Mouse (Mus musculus) lung, embryonic 15.5 days (tissue): ENCODE measurements around the gene Jhy. TPM values are rescaled to one million over a fixed set of nuclear protein-coding genes. Genes with fewer than 3 reads are reported as not detected.

Experiments used
- ATAC-seq: fragments of 200-750 bp; cut with Nextera tagmentation; 2 replicates; pipeline ENCODE4 v1.8.0; 2017; ENCODE audit warnings: moderate number of reproducible peaks, borderline replicate concordance; ENCODE audit not compliant: low FRiP score, low TSS enrichment; ENCODE audit errors: extremely low read depth
- H3K27ac ChIP-seq: fragments of 300-500 bp; sonication (generic); 2 replicates; pipeline ENCODE4 v1.5.1; 2015; ENCODE audit warnings: moderate library complexity, mild to moderate bottlenecking, inconsistent platforms
- H3K27me3 ChIP-seq: fragments of 300-500 bp; sonication (generic); 2 replicates; pipeline ENCODE4 v1.6.1; 2015; ENCODE audit warnings: inconsistent platforms
- H3K36me3 ChIP-seq: fragments of 300-500 bp; sonication (generic); 2 replicates; pipeline ENCODE4 v1.6.1; 2015; ENCODE audit warnings: inconsistent platforms
- H3K4me1 ChIP-seq: fragments of 300-500 bp; sonication (generic); 2 replicates; pipeline ENCODE4 v1.6.1; 2015; ENCODE audit warnings: inconsistent platforms
- H3K4me2 ChIP-seq: fragments of 300-500 bp; sonication (generic); 2 replicates; pipeline ENCODE4 v1.6.1; 2015; ENCODE audit warnings: inconsistent platforms, mild to moderate bottlenecking, moderate library complexity
- H3K4me3 ChIP-seq: fragments of 300-500 bp; sonication (generic); 2 replicates; pipeline ENCODE4 v1.5.1; 2015; ENCODE audit warnings: mild to moderate bottlenecking, inconsistent platforms
- H3K9ac ChIP-seq: fragments of 300-500 bp; sonication (generic); 2 replicates; pipeline ENCODE4 v1.6.1; 2015; ENCODE audit warnings: inconsistent platforms
- H3K9me3 ChIP-seq: fragments of 300-500 bp; sonication (generic); 2 replicates; pipeline ENCODE4 v1.6.1; 2016; ENCODE audit warnings: inconsistent platforms
- WGBS: fragments of 180-500 bp; shearing (Covaris S2); methylation state at CpG from one replicate; pipeline ENCODE4 v1.1.7; 2015; 5-methylcytosine and 5-hydroxymethylcytosine counted together
- polyA plus RNA-seq: library from polyadenylated mRNA; unstranded; fragments of >200 nt; fragmentation: Nextera tagmentation; extraction: Ambion mirVana; gene quantifications from 2 replicates; pipeline ENCODE4 v1.2.1, GENCODE M21; 2015

Gene Jhy
- polyA plus RNA-seq, 1 experiment from 2014 or later: 0.24 TPM

DNA sequence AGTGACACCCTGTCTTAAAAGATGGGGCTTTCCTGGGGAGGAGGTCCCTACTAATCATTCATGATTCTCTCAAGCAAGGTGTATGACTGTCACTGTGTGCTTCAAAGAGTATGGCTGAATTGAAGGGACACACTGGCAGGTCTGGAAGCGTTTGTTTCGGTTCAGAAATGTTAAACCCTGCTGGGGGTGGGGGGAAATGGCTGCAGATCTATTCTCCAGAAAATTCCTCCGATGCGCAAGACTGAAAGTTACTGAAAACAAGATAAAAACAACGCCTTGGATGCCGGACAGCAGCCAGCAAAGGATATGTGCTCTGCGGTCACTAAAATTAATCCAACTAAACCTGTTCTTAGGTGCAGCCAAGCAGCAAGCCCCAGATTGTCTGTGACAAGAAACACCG lies 55.5 kb downstream of the Jhy start:
- Histone ChIP-seq H3K4me2 (no peak overlapping the region), H3K4me3 (no peak overlapping the region), H3K27ac (no peak overlapping the region), H3K36me3 (no peaks in the 10 kb centered on the region), H3K9ac (no peak overlapping the region), H3K4me1 (no peaks in the 10 kb centered on the region), H3K9me3 (no peaks in the 10 kb centered on the region), H3K27me3 (peaks cover 3% of the 10 kb centered on the region; the same call in 1 of the 2 replicates)
- WGBS: 76% methylated on average over 8 of the region's 8 CpGs
- no peak for ATAC-seq

DNA sequence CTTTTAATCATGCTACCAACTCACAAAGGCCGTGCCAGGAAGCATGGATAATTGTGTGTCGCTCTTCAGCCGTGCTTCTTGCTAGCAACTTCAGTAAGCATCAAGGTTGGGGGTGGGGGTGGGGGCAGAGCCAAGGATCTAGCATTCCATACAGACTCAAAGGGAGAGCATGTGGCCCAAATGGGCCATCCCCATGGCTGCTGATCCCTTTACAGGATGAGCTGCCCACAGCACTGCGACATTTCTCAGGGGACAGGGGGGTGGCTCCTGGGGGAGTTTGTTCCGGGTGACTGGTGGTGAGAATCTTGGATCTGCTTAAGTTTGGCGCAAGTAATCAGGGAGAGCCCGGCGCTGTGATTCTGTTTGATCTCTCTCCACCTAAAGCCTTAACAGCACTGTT lies 56.5 kb downstream of the Jhy start:
- no peaks in the 10 kb centered on the region for H3K9me3 ChIP-seq
- 36% methylated on average over 8 of the region's 8 CpGs for WGBS
- no peak overlapping the region for H3K4me3 ChIP-seq
- no peaks in the 10 kb centered on the region for H3K36me3 ChIP-seq
- H3K4me2 ChIP-seq: no peak overlapping the region
- peaks cover 3% of the 10 kb centered on the region; the same call in 1 of the 2 replicates for H3K27me3 ChIP-seq
- H3K9ac ChIP-seq: no peak overlapping the region
- H3K27ac ChIP-seq: no peak overlapping the region
- no peak for ATAC-seq
- H3K4me1 ChIP-seq: no peaks in the 10 kb centered on the region

DNA sequence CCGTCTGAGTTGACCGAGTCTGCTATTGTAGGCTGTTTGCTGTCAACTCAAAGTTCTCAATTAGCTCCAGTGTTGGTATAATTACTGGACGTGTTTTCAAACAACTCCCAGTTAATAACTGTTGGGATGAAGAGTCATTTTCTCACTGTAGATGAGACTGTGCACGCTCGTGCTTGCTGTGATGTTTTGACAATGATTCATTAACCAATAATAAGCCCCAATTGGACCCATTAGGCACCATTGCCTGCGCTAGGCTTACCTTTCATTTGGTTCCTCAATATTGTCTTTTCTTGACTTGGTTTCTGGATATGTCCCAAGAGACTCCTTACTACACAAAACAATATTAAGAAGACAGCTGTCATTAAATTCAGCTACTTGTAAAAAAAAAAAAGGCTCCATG lies 71.5 kb downstream of the Jhy start:
- Histone ChIP-seq H3K27ac (no peak overlapping the region), H3K4me2 (no peak overlapping the region), H3K9me3 (no peaks in the 10 kb centered on the region), H3K4me3 (no peak overlapping the region), H3K27me3 (peaks cover 12% of the 10 kb centered on the region), H3K4me1 (no peaks in the 10 kb centered on the region), H3K36me3 (no peaks in the 10 kb centered on the region), H3K9ac (no peak overlapping the region)
- no peak for ATAC-seq
- WGBS: 83% methylated on average over 6 of the region's 6 CpGs

DNA sequence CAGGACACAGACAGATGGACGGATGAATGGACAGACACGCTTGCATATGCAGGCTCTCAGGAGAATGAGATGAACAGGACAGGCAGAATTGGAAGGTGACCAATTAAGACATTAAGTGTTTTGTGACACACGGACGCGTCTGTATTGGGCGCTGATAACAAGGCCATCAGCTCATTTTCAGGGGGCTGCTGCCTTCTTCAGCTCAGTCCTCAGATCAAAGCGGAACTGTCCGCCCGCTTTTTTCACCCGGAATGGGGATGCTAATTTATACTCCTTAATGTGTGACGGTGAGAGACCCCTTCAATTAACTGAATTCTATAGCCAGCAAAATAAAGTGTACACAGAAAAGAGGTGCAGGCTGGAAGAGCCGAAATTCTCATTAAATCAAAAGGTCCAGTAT lies 74.5 kb downstream of the Jhy start:
- Histone ChIP-seq H3K27me3 (peaks cover 32% of the 10 kb centered on the region), H3K9ac (no peak overlapping the region), H3K9me3 (no peaks in the 10 kb centered on the region), H3K4me1 (no peaks in the 10 kb centered on the region), H3K4me2 (no peak overlapping the region), H3K27ac (no peak overlapping the region), H3K4me3 (no peak overlapping the region), H3K36me3 (no peaks in the 10 kb centered on the region)
- no peak for ATAC-seq
- WGBS: 44% methylated on average over 12 of the region's 12 CpGs

DNA sequence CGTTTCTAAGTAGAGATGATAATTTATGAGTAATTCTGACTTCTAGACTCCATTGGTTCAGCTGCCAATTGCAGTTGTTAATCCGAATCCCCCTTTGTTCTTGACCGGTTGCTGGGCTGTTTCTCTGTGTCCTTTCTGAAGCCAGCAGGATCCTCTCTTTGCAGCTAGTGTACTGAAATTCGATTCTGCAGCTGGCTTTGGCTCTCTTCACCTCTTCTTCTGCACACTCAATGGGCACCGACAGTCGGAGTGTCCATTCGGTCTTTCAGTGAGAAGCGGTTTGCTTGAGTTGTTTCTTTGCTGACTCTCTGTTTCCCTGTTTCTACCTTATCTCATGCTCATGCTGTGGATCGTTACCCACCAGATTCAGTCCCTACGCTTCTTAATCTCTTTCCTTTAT lies 78.2 kb downstream of the Jhy start:
- Histone ChIP-seq H3K9ac (no peak overlapping the region), H3K4me1 (no peaks in the 10 kb centered on the region), H3K4me2 (no peak overlapping the region), H3K36me3 (no peaks in the 10 kb centered on the region), H3K27ac (no peak overlapping the region), H3K4me3 (no peak overlapping the region), H3K27me3 (peaks cover 59% of the 10 kb centered on the region), H3K9me3 (no peaks in the 10 kb centered on the region)
- no peak for ATAC-seq
- WGBS: 44% methylated on average over 10 of the region's 10 CpGs

DNA sequence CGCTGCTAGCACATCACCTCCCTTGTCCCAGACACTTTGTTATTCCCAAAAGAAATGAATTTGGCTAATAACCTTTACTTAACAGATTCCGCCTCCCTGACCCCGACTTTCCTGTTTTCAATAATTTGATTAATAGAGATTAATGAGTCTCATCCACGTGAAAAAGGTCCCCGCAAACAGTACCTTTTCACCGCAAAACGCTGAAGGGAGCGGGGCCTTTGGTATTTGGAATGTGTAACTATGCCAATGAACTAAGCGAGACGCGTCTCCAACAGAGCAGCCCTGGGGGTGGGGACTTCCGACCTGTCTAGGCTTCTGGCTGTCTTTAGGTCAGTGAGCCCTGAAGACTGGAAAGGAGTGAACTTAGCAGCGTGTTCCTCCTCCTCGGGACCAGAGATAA lies 84.9 kb downstream of the Jhy start:
- Histone ChIP-seq H3K4me1 (peaks cover 9% of the 10 kb centered on the region; the same call in 1 of the 2 replicates), H3K9me3 (no peaks in the 10 kb centered on the region), H3K4me2 (no peak overlapping the region), H3K27ac (no peak overlapping the region), H3K36me3 (no peaks in the 10 kb centered on the region), H3K4me3 (no peak overlapping the region), H3K9ac (no peak overlapping the region), H3K27me3 (peaks cover 90% of the 10 kb centered on the region)
- ATAC-seq: no peak
- under 1% methylated on average over 14 of the region's 14 CpGs for WGBS

DNA sequence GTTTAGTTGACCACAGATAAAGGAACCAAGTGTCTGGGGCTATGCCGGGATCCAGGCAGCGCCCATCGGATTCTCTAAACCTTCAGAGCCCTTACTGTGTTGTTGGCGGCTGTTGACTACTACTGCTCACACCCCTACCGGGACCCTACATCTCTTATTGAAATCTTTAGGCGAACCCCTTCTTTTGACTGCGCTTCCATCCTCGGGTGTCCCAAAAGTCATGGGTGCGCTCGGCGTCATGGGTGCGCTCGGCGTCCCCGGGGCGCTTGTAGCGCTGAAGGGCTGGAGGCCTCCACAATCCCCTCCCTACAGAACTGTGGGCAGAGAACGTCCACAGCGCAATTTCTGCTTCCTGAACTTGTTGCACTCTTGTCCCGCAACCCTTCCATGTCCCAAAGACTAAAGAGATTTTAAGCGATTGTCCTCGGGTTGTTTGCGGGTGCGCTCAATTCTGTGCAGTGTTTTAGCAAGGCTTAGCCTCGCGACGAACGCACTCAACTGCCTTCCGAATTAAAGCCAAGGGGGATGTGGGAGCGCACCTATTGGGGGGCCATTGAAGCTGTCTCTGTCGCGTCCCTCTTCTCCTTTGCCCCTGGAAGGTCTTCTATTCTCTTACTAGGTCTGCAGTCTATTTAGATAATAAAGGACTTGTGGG lies 85.5 kb downstream of the Jhy start:
- ATAC-seq: no peak
- H3K36me3 ChIP-seq: no peaks in the 10 kb centered on the region
- no peak overlapping the region for H3K4me3 ChIP-seq
- no peak overlapping the region for H3K27ac ChIP-seq
- H3K9me3 ChIP-seq: no peaks in the 10 kb centered on the region
- peaks cover 9% of the 10 kb centered on the region; the same call in 1 of the 2 replicates for H3K4me1 ChIP-seq
- H3K9ac ChIP-seq: no peak overlapping the region
- WGBS: under 1% methylated on average over 32 of the region's 32 CpGs
- no peak overlapping the region for H3K4me2 ChIP-seq
- peaks cover 95% of the 10 kb centered on the region for H3K27me3 ChIP-seq

DNA sequence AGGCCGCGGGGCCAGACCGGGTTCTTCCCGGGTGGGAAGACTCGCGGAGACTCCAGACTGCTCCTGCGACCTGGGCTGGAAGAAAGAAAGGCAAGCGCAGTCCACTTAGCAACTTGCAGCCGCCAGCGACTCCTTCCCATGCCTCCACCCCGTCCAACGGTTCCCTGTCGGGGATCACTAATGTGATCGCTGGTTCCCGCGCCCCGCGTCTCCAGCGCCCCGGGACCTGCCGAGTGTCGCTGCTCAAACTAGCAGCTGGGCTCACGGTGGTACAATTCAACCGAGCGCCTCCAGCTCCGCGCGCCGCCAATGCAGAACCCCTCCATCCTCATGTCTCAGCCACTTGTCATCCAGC lies 86.1 kb downstream of the Jhy start:
- peaks cover 9% of the 10 kb centered on the region; the same call in 1 of the 2 replicates for H3K4me1 ChIP-seq
- peaks cover 96% of the 10 kb centered on the region for H3K27me3 ChIP-seq
- ATAC-seq: no peak
- no peaks in the 10 kb centered on the region for H3K9me3 ChIP-seq
- peak overlapping the region; percentile 48 for H3K4me2 ChIP-seq
- H3K36me3 ChIP-seq: no peaks in the 10 kb centered on the region
- WGBS: under 1% methylated on average over 29 of the region's 29 CpGs
- H3K4me3 ChIP-seq: peak overlapping the region; percentile 30
- H3K9ac ChIP-seq: no peak overlapping the region
- no peak overlapping the region for H3K27ac ChIP-seq

DNA sequence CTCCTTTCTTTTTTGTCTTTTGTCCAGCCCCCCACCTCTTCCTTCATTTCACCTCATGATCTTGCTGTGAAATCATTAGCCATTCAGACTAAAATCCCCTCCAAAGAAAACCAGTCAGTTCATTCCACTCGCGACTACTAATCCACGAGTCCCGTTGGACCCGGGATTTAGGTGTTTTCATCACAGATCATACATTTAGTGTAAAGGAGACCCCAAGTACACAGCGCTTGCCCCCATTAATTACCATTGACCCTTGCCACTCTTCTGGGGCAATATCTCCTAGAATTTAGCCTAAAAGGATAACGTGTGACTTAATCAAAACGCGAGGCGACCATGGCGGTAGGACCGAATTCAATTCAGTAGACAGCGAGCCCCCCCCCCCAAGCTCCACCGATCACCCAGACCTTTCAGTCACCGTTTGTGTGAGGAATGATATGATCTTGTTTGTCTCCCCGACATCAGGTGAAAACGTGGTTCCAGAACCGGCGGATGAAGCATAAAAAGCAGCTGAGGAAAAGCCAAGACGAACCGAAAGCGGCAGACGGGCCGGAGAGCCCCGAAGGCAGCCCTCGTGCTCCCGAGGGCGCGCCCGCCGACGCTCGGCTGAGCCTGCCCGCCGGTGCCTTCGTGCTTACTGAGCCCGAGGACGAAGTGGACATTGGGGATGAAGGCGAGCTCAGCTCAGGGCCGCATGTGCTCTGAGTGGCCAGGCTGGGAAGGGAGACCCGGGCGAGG lies 86.6 kb downstream of the Jhy start:
- no peak overlapping the region for H3K9ac ChIP-seq
- ATAC-seq: no peak
- peaks cover 9% of the 10 kb centered on the region; the same call in 1 of the 2 replicates for H3K4me1 ChIP-seq
- no peak overlapping the region for H3K27ac ChIP-seq
- 1% methylated on average over 42 of the region's 42 CpGs for WGBS
- H3K9me3 ChIP-seq: no peaks in the 10 kb centered on the region
- H3K27me3 ChIP-seq: peaks cover 98% of the 10 kb centered on the region
- peak overlapping the region; percentile 48 for H3K4me2 ChIP-seq
- H3K36me3 ChIP-seq: no peaks in the 10 kb centered on the region
- H3K4me3 ChIP-seq: peak overlapping the region; percentile 30

DNA sequence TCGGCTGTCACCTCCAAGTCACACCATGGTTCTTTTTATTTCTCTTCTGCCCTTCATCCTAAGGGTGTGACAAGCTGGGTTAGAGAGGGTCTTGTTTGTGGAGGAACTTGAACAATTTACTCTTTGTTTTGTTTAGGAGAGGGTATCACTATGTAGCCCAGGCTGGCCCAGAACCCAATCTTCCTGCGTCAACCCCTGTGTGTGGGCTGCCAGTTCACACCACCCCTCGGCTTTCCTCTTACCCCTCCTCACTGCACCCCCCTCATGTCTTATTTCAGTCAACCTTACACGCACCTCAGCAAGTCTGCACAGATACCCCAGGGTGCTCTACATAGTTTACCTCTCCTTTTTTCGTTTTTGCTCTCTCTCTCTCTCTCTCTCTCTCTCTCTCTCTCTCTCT lies 87.2 kb downstream of the Jhy start:
- H3K27me3 ChIP-seq: peaks cover 99% of the 10 kb centered on the region
- H3K36me3 ChIP-seq: no peaks in the 10 kb centered on the region
- ATAC-seq: no peak
- 7% methylated on average over 5 of the region's 5 CpGs for WGBS
- H3K9me3 ChIP-seq: no peaks in the 10 kb centered on the region
- H3K4me2 ChIP-seq: no peak overlapping the region
- no peak overlapping the region for H3K27ac ChIP-seq
- H3K4me3 ChIP-seq: no peak overlapping the region
- no peak overlapping the region for H3K9ac ChIP-seq
- H3K4me1 ChIP-seq: peaks cover 9% of the 10 kb centered on the region; the same call in 1 of the 2 replicates

DNA sequence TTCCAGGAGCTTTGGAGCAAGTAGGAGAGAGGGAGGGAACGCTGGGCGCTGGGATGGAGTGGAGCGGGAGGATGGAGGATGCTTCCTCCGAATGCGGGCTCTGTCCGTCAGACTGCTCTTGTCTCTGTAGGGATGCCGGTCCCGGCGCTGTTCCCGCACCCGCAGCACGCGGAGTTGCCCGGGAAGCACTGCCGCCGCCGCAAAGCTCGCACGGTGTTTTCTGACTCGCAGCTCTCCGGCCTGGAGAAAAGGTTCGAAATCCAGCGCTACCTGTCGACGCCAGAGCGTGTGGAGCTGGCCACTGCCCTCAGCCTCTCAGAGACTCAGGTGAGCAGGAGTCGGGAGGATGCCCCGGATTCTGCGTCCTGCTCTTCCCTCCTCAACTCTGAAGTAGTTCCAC lies 87.8 kb downstream of the Jhy start:
- ATAC-seq: no peak
- H3K27me3 ChIP-seq: peaks cover 99% of the 10 kb centered on the region
- no peak overlapping the region for H3K27ac ChIP-seq
- WGBS: under 1% methylated on average over 29 of the region's 29 CpGs
- no peaks in the 10 kb centered on the region for H3K9me3 ChIP-seq
- H3K36me3 ChIP-seq: no peaks in the 10 kb centered on the region
- no peak overlapping the region for H3K4me2 ChIP-seq
- no peak overlapping the region for H3K9ac ChIP-seq
- H3K4me1 ChIP-seq: peaks cover 9% of the 10 kb centered on the region; the same call in 1 of the 2 replicates
- H3K4me3 ChIP-seq: no peak overlapping the region

DNA sequence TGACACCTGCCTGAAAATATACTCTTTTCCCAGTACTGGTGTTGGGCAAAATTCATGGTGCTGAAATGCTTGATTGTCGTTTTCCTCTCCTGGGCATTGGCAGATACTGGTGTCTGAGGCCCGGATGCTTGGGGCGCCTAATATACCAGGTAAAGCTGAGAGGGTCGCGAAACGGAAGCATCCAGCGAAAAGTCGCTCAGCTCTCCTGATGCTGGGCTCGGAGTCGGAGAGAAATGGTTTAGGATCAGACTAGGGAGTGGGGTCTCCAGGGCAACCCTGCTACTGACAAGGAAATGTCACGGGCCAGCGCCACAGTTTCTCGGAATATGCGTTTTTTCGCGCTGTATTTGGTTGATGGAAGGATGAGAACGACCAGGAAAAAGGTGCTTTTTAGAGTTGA lies 88.5 kb downstream of the Jhy start:
- Histone ChIP-seq H3K4me1 (peaks cover 9% of the 10 kb centered on the region; the same call in 1 of the 2 replicates), H3K27me3 (peaks cover 98% of the 10 kb centered on the region), H3K27ac (no peak overlapping the region), H3K4me3 (no peak overlapping the region), H3K36me3 (no peaks in the 10 kb centered on the region), H3K9me3 (no peaks in the 10 kb centered on the region), H3K4me2 (no peak overlapping the region), H3K9ac (no peak overlapping the region)
- WGBS: 2% methylated on average over 17 of the region's 17 CpGs
- no peak for ATAC-seq
